Mouse (Mus musculus): Measurements from ENCODE around the gene Chmp5.

Chmp5 gene

GRCm38 (mm10) chr4:41013351-41013750 is 65.1 kb downstream of the Chmp5 start:
- DNase-seq (ENCODE audit: low read depth, low spot score), result no peak

Data from telencephalon, adult 2 months (tissue).